Mouse (Mus musculus) limb, embryonic 12.5 days (tissue): ENCODE measurements around the gene Ugt1a9. TPM values are rescaled to one million over a fixed set of nuclear protein-coding genes. Genes with fewer than 3 reads are reported as not detected.
"Not testable (repeated sequence)": the region's sequence is repeated elsewhere in the genome, so short reads cannot be mapped to it uniquely, and the experiment has no call there.

Source experiments
- ATAC-seq: fragments of 200-750 bp; cut with Nextera tagmentation; 2 replicates; pipeline ENCODE4 v1.8.0; 2017; ENCODE audit warnings: low read depth, moderate TSS enrichment; ENCODE audit not compliant: insufficient number of reproducible peaks, insufficient read depth, low FRiP score, low TSS enrichment
- H3K27ac ChIP-seq: fragments of 300-500 bp; sonication (generic); 2 replicates; pipeline ENCODE4 v1.5.1; 2016; ENCODE audit warnings: mild to moderate bottlenecking, moderate library complexity
- H3K27me3 ChIP-seq: fragments of 300-500 bp; sonication (generic); 2 replicates; pipeline ENCODE4 v1.6.1; 2016; ENCODE audit warnings: mild to moderate bottlenecking, moderate library complexity
- H3K36me3 ChIP-seq: fragments of 300-500 bp; sonication (generic); 2 replicates; pipeline ENCODE4 v1.6.1; 2016; ENCODE audit warnings: mild to moderate bottlenecking, moderate library complexity
- H3K4me1 ChIP-seq: fragments of 300-500 bp; sonication (generic); replicated peaks from 2 replicates; pipeline ENCODE4 v1.6.1; 2016
- H3K4me2 ChIP-seq: fragments of 300-500 bp; sonication (generic); 2 replicates; pipeline ENCODE4 v1.6.1; 2016; ENCODE audit warnings: mild to moderate bottlenecking, moderate library complexity
- H3K4me3 ChIP-seq: fragments of 300-500 bp; sonication (generic); replicated peaks from 2 replicates; pipeline ENCODE4 v1.5.1; 2016; ENCODE audit warnings: mild to moderate bottlenecking
- H3K9ac ChIP-seq: fragments of 300-500 bp; sonication (generic); replicated peaks from 2 replicates; pipeline ENCODE4 v1.6.1; 2016; ENCODE audit warnings: mild to moderate bottlenecking, moderate library complexity
- H3K9me3 ChIP-seq: fragments of 300-500 bp; sonication (generic); 2 replicates; pipeline ENCODE4 v1.6.1; 2016; ENCODE audit warnings: mild to moderate bottlenecking, moderate library complexity
- WGBS: fragments of 180-500 bp; shearing (Covaris S2); methylation state at CpG from one replicate; pipeline ENCODE4 v1.1.7; 2016; 5-methylcytosine and 5-hydroxymethylcytosine counted together
- polyA plus RNA-seq: library from polyadenylated mRNA; unstranded; fragments of >200 nt; fragmentation: Nextera tagmentation; extraction: Ambion mirVana; gene quantifications from 2 replicates; pipeline ENCODE4 v1.2.1, GENCODE M21; 2016

Gene Ugt1a9
- polyA plus RNA-seq, 1 experiment from 2014 or later, result not detected

DNA sequence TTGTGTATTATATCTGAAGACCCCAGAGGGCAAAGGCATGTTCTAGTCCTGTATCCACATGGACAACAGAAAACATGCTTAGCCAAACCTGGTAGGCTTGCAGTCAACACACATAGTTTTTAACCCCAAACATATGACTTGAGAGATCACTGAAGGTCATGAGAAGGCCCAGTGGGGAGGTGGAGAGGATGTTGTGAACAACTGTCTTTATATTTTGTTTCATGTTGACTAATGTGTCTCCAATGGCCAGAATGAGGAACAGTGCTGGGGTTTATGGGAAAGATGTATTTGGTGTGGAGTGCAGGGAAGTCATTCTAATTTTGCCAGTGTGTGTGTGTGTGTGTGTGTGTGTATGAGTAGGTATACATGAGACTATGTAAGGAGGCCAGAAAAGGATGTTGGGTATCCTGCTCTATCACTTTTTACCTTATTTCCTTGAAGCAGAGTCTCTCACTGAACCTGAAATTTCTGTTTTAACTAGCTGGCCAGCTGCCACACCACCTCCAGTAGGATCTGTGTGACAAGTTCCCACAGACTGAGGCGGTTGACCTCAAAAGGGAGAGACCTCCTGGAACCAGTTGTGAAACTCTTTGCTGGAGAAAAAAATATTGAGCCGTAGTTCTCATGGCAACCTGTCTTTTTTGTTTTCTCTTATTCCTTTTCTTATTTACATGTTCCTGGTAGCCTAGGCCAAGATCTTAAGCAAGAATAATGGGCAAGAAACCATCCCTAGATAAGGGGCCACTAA is 153.6 kb downstream of the Ugt1a9 start:
- Histone ChIP-seq H3K4me3 (no peak overlapping the region), H3K27me3 (no peaks in the 10 kb centered on the region), H3K9me3 (peaks cover 40% of the 10 kb centered on the region), H3K4me1 (no peaks in the 10 kb centered on the region), H3K4me2 (no peak overlapping the region), H3K27ac (no peak overlapping the region), H3K9ac (no peak overlapping the region), H3K36me3 (no peaks in the 10 kb centered on the region)
- no peak for ATAC-seq
- 66% methylated on average over 2 of the region's 2 CpGs for WGBS

DNA sequence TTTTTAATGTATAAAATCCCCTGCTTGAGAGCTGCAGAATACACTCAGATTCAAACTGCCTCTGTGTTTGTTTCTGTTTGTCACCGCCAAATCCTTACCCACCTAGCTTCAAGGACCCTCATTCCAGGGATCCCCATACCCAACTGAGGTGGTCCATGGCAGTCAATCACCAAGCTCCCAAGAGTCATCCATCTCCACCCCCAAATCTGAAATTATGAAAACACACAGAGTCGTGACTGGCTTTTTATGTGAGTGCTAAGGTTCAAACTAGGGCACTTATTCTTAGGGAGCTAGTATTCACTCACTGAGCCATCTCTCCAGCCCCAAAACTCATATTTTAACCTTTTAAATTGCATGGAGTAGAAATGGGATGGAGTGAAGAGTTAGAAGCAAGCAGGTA is 154.7 kb downstream of the Ugt1a9 start:
- not testable (repeated sequence) for H3K4me3 ChIP-seq
- 36% methylated on average over 2 of the region's 2 CpGs for WGBS

DNA sequence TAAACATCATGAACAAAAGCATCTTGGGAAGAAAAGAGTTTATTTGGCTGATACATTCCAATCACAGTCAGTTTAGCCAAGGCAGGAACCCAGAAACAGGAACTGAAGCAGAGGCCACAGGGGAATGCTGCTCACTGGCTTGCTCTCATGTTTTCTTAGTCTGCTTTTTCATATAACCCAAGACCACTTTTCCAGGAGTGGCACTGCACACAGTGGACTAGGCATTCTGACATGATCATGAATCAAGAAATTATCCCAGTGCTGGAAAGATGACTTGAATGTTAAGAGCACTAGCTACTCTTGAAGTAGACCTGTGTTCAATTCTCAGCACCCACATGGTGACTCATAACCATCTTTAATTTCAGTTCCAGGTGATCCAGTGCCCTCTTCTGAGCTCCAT is 155.1 kb downstream of the Ugt1a9 start:
- no peak overlapping the region for H3K4me2 ChIP-seq
- H3K4me1 ChIP-seq, result no peaks in the 10 kb centered on the region
- H3K4me3 ChIP-seq, result no peak overlapping the region
- ATAC-seq, result no peak
- no peaks in the 10 kb centered on the region for H3K36me3 ChIP-seq
- H3K27ac ChIP-seq, result no peak overlapping the region
- H3K27me3 ChIP-seq, result no peaks in the 10 kb centered on the region
- no peak overlapping the region for H3K9ac ChIP-seq
- peaks cover 55% of the 10 kb centered on the region for H3K9me3 ChIP-seq

More for the DNA sequence above, 154.7 kb downstream of the Ugt1a9 start:
- not testable (repeated sequence) for H3K27me3 ChIP-seq, H3K4me1 ChIP-seq, H3K27ac ChIP-seq, H3K9ac ChIP-seq, ATAC-seq, H3K36me3 ChIP-seq, H3K4me2 ChIP-seq
- peaks cover 51% of the 10 kb centered on the region for H3K9me3 ChIP-seq

DNA sequence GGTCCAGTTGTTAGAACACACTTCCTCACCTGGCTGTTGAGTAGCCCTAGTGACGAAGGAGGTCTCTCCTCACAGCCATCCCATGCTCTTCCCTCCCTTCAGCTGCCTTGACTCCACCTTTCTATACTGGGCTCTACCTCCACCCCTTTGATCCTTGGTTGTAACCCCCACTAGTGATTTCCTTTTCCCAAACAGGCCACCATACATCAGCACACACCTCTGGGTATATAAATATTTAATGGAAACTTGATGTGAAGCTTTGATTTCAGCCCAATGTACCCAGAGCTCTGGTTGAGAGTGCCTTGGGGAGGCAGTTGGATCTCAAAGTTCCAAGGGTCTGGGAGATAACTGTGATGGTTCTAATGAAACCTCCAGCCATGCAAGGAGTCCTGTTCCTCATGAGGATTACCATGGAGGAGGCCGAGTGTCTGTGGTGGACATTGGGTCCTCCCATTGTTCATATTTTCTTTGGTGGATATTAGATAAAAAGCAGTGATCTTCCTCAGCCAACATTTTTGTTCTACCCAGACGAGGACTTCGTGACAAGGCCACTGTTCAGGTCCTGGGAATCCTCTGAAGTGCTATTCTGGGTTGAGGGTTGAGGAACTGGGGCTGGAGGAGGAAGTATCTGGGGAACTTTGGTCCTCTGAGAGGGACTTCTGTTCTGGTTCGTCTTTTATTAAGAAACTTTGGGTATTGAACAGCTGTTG is 156.2 kb downstream of the Ugt1a9 start, which contains the start of gene Mroh2a:
Gene Mroh2a, plus strand, starts transcription at position 317 of the 710 bp plus-strand sequence.
- no peak within 1 kb of the TSS for H3K4me3 ChIP-seq
- H3K4me2 ChIP-seq, result no peak within 1 kb of the TSS
- H3K4me1 ChIP-seq, result no peaks in the 10 kb centered on the region
- H3K36me3 ChIP-seq, result no peaks in the 10 kb centered on the region
- H3K27me3 ChIP-seq, result no peaks in the 10 kb centered on the region
- peaks cover 66% of the 10 kb centered on the region for H3K9me3 ChIP-seq
- 58% methylated on average over 5 of the region's 5 CpGs for WGBS
- no peak for ATAC-seq
- H3K27ac ChIP-seq, result no peak within 1 kb of the TSS
- H3K9ac ChIP-seq, result no peak within 1 kb of the TSS

DNA sequence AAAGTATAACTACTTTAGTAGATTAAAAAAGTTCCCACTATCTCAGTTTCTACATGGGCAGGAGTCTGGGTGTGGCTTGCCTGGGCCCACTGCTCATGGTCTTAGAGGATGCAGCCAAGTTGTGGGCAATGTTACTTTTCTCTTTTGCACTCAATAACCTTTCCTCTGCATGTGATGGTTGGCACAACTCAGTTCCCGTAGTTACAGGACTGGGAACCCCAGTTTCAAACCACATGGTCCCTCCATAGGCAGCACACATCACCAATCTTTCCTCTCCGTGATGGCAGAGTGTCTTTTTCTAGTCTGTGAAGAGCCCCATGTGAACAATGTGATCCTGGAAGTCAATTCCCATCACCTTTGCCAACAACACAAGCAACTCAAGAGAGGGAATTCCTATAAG is 156.9 kb downstream of the Ugt1a9 start:
- no peaks in the 10 kb centered on the region for H3K4me1 ChIP-seq
- H3K27me3 ChIP-seq, result no peaks in the 10 kb centered on the region
- H3K27ac ChIP-seq, result no peak overlapping the region
- H3K36me3 ChIP-seq, result no peaks in the 10 kb centered on the region
- no peak overlapping the region for H3K9ac ChIP-seq
- peaks cover 73% of the 10 kb centered on the region for H3K9me3 ChIP-seq
- H3K4me3 ChIP-seq, result no peak overlapping the region
- no peak overlapping the region for H3K4me2 ChIP-seq
- no peak for ATAC-seq
- WGBS, result 61% methylated on average over 2 of the region's 2 CpGs

DNA sequence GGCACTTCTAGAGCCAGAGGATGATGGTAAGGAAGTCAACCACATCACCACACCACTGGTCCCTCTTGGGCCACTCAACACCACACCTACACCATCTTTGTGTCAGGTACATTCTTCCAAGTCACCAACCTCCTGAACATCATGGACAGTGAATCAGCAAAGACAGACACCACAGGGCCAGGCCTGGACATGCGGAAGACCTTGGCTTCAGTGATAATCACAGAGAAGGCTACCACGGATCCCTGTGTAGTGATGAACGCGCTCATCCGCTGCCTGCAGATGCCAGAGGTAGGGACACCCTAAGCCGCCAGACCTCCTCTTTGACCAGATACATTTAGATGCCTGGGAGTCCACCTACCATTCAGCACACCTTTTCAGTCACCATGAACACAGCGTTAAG is 157.5 kb downstream of the Ugt1a9 start:
- no peak overlapping the region for H3K27ac ChIP-seq
- H3K36me3 ChIP-seq, result no peaks in the 10 kb centered on the region
- H3K9ac ChIP-seq, result no peak overlapping the region
- ATAC-seq, result no peak
- no peak overlapping the region for H3K4me3 ChIP-seq
- H3K9me3 ChIP-seq, result peaks cover 79% of the 10 kb centered on the region
- H3K4me2 ChIP-seq, result no peak overlapping the region
- no peaks in the 10 kb centered on the region for H3K27me3 ChIP-seq
- 69% methylated on average over 7 of the region's 7 CpGs for WGBS
- H3K4me1 ChIP-seq, result no peaks in the 10 kb centered on the region

DNA sequence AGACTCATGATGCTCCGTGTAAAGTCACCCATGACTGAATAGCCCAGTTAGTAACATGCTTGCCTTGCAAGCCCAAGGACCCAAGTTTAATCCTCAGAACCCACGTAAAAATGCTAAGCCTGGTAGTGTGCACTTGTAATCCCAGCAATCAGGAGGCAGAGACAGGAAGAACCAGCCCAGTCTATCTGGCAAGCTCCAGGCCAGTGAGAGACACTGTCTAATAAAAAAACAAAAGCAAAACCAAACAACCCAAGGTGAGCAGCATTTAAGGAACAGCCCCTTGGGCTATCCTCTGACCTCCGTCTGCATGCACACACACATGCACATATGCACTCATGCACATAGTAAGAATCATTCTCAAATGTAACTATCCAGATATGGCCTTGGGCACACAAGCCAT is 159.0 kb downstream of the Ugt1a9 start:
- Histone ChIP-seq H3K4me3 (no peak overlapping the region), H3K4me1 (no peaks in the 10 kb centered on the region), H3K9me3 (peaks cover 94% of the 10 kb centered on the region), H3K4me2 (no peak overlapping the region), H3K27ac (no peak overlapping the region), H3K9ac (no peak overlapping the region), H3K36me3 (no peaks in the 10 kb centered on the region), H3K27me3 (no peaks in the 10 kb centered on the region)
- WGBS, result 83% methylated on average over 3 of the region's 3 CpGs
- ATAC-seq, result no peak

DNA sequence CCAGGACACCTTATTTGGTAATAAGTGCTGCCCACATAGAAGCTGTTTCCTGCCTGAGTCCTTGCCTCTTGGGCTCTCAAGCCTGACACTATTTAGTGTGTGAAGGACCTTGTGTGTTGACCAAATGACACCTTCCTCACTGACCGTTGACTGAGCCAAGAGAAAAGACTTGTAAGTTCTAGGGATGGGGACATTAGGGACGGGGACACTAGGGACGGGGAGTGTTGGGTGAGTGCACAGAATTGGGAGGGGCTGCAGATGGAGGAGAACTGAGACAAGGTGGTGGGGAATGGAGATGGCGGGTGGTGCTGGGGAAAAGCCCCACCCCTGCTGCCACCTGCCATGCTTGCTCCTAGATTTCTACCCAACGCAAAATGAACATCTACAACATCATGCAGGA is 159.4 kb downstream of the Ugt1a9 start:
- no peak overlapping the region for H3K4me3 ChIP-seq
- no peaks in the 10 kb centered on the region for H3K36me3 ChIP-seq
- no peak overlapping the region for H3K9ac ChIP-seq
- no peak for ATAC-seq
- no peak overlapping the region for H3K4me2 ChIP-seq
- no peak overlapping the region for H3K27ac ChIP-seq
- no peaks in the 10 kb centered on the region for H3K27me3 ChIP-seq
- no peaks in the 10 kb centered on the region for H3K4me1 ChIP-seq
- whole genome bisulfite sequencing, result 85% methylated on average over 5 of the region's 5 CpGs
- peaks cover 98% of the 10 kb centered on the region for H3K9me3 ChIP-seq

DNA sequence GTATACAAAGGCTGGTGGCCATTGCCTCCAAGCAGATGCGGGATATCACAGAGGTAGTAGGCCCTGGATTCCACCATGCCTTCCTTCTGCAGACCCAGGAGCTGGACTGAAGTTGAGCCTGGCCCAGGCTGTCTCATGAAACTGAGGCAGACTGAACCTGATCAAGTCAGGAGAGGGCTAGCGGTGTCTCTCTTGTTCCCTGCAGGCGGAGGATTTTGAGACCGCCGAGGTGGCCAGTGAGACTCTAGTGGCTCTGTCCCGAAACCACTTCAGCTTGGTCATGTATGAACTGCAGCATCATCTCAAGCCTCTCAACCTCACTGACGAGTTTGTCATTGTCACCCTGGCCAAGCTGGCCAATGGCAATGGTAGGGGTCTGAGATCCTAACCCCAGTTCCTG is 159.8 kb downstream of the Ugt1a9 start:
- WGBS, result 72% methylated on average over 7 of the region's 7 CpGs
- no peak for ATAC-seq
- no peak overlapping the region for H3K27ac ChIP-seq
- no peaks in the 10 kb centered on the region for H3K4me1 ChIP-seq
- H3K27me3 ChIP-seq, result no peaks in the 10 kb centered on the region
- no peak overlapping the region for H3K9ac ChIP-seq
- H3K9me3 ChIP-seq, result peaks cover 100% of the 10 kb centered on the region
- H3K36me3 ChIP-seq, result no peaks in the 10 kb centered on the region
- H3K4me2 ChIP-seq, result no peak overlapping the region
- H3K4me3 ChIP-seq, result no peak overlapping the region

DNA sequence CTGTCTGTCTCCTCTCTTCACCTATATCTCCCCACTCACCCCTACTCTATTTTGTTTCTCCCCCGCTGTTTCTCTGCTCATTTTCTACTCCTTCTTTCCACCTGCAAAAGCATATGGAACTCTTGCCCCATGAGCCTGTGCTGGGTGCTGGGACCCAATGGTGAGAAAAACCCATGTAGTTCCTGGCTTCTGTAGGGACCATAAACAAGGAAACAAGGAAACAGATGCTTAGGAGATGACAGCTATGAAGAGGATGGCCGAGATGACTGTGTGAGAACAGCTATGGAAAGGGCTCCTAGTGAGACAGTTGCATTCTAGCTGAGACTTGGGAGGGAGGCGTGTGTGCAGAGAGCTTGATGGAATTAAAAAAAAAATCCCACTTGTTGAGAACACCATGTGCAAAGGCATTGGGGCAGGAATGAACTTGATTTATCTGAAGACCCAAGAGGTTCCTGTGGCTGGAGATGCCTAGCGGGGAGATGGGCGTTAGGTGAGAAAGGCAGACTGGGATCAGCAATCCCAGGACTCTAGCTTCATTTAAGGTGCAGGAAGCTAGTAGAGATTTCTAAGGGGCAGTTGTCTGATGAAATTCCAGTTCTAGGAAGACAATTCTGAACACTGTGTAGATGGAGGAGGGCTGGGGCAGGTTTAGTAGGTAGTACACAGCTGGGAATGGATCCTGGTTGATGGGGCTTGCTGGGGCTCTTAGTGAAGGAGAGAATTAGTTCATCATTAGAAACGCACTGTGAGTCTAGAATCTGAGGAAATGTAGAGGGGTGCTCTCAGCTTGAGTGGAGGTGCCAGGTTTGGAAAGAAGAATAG is 160.6 kb downstream of the Ugt1a9 start:
- no peak overlapping the region for H3K4me2 ChIP-seq
- ATAC-seq, result no peak
- no peaks in the 10 kb centered on the region for H3K27me3 ChIP-seq
- 78% methylated on average over 6 of the region's 6 CpGs for WGBS
- H3K9me3 ChIP-seq, result peaks cover 100% of the 10 kb centered on the region
- H3K27ac ChIP-seq, result no peak overlapping the region
- no peaks in the 10 kb centered on the region for H3K4me1 ChIP-seq
- H3K36me3 ChIP-seq, result no peaks in the 10 kb centered on the region
- no peak overlapping the region for H3K9ac ChIP-seq
- H3K4me3 ChIP-seq, result no peak overlapping the region

DNA sequence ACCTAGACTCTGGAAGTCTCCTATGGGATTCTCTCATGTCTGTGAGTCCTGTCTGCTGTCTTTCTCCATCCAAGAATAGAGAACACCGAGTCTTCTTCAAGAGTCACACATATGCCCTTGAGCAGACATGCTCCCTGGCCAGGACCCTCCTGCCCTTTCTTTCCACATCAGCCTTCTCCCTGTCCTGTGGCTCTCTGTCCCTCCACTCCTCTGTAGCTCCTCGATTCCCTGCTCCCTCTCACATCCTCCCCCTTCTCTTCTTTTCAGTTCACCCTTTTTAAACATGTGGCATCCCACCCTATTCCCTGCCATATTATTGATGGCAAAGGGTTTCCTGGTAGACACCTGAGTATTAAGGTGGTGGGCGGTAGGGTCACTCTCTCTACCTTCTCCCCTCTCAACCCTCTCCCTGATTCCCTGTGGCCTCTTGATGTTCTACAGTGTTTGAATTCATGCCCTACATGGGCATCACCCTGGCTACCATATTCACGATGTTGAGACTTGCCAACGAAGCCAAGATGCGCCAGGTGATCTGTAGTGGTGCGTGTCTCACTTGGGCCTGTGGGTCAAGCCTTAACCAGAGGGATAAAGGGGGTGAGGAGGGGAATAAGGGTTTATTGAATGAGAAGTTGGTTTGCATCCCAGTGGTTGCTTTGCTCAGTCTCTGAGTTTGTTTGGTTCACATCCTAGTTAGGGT is 161.4 kb downstream of the Ugt1a9 start:
- H3K9ac ChIP-seq, result no peak overlapping the region
- H3K27me3 ChIP-seq, result no peaks in the 10 kb centered on the region
- H3K27ac ChIP-seq, result no peak overlapping the region
- no peaks in the 10 kb centered on the region for H3K4me1 ChIP-seq
- no peak for ATAC-seq
- H3K36me3 ChIP-seq, result no peaks in the 10 kb centered on the region
- H3K4me3 ChIP-seq, result no peak overlapping the region
- no peak overlapping the region for H3K4me2 ChIP-seq
- H3K9me3 ChIP-seq, result peaks cover 97% of the 10 kb centered on the region
- WGBS, result 69% methylated on average over 7 of the region's 7 CpGs
